Mouse (Mus musculus) limb, embryonic 10.5 days (tissue): ENCODE data around the gene Myh10. TPM values are rescaled to one million over a fixed set of nuclear protein-coding genes. Genes with fewer than 3 reads are reported as not detected.

Source experiments
- DNase-seq: peaks from one replicate; pipeline ENCODE4 v3.0.0-alpha.2; 2017; ENCODE audit warnings: low spot score
- H3K27ac ChIP-seq: fragments of 300-500 bp; sonication (generic); 2 replicates; pipeline ENCODE4 v1.5.1; 2016; ENCODE audit warnings: mild to moderate bottlenecking
- H3K27me3 ChIP-seq: fragments of 300-500 bp; sonication (generic); 2 replicates; pipeline ENCODE4 v1.6.1; 2016; ENCODE audit warnings: low read depth, mild to moderate bottlenecking; ENCODE audit not compliant: poor library complexity, severe bottlenecking
- H3K36me3 ChIP-seq: fragments of 300-500 bp; sonication (generic); 2 replicates; pipeline ENCODE4 v1.6.1; 2016; ENCODE audit warnings: mild to moderate bottlenecking, moderate library complexity
- H3K4me1 ChIP-seq: fragments of 300-500 bp; sonication (generic); 2 replicates; pipeline ENCODE4 v1.6.1; 2016
- H3K4me3 ChIP-seq: fragments of 300-500 bp; sonication (generic); 2 replicates; pipeline ENCODE4 v1.5.1; 2016; ENCODE audit warnings: mild to moderate bottlenecking, moderate library complexity
- H3K9me3 ChIP-seq: fragments of 300-500 bp; sonication (generic); replicated peaks from 2 replicates; pipeline ENCODE4 v1.6.1; 2016; ENCODE audit warnings: mild to moderate bottlenecking
- WGBS: fragments of 180-500 bp; shearing (Covaris S2); methylation state at CpG from one replicate; pipeline ENCODE4 v1.1.7; 2016; 5-methylcytosine and 5-hydroxymethylcytosine counted together
- polyA plus RNA-seq: library from polyadenylated mRNA; unstranded; fragments of >200 nt; fragmentation: Nextera tagmentation; extraction: Ambion mirVana; gene quantifications from 2 replicates; pipeline ENCODE4 v1.2.1, GENCODE M21; 2016

The Myh10 gene
- polyA plus RNA-seq, 1 experiment from 2014 or later, result 176 TPM

DNA sequence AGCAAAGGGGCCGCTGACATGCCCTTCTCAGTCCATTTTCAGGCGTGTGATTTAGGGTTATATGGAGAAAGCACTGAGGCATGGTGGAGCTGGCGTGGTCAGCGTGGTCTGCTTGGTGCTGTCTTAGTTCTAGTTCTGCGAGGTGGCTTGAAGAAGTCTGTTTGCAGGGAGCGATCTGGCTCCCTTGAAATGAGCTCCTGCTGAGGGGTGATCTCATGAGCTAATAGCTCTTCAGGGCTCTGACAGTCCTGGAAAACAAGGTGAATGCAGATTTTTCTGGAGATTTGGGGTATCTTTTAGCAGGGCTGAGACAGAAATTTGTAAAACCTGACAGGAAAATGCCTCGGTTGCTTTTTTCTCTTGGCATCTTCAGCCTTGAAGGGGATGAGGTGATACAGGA, 48.1 kb downstream of the Myh10 start:
- 94% methylated on average over 7 of the region's 7 CpGs for WGBS
- Histone ChIP-seq H3K27me3 (no peaks in the 10 kb centered on the region), H3K36me3 (peaks cover 95% of the 10 kb centered on the region), H3K4me3 (no peak overlapping the region), H3K27ac (no peak overlapping the region), H3K4me1 (no peaks in the 10 kb centered on the region), H3K9me3 (no peaks in the 10 kb centered on the region)
- DNase-seq, result no peak

DNA sequence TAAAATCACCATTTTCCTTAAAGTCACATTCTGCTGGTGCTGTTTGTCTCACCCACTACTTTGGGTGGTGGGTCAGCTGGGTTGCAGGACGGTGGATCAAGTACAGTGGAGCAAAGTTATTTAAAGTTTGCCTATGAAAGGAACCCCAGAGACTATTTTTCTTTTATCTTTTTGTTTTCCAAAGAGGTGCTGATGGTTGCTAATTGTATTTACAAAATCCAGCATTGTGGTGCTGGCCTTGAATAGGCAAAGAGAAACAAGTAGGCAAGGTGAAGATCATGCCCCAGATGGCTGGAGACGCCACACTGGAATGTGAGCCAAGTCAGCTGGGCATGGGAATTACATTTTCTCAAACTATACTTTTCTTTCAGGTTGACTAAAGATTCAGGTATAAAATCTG, 51.3 kb downstream of the Myh10 start:
- 92% methylated on average over 2 of the region's 2 CpGs for WGBS
- no peak for DNase-seq
- Histone ChIP-seq H3K36me3 (peaks cover 95% of the 10 kb centered on the region), H3K4me1 (no peaks in the 10 kb centered on the region), H3K27ac (no peak overlapping the region), H3K27me3 (no peaks in the 10 kb centered on the region), H3K9me3 (no peaks in the 10 kb centered on the region), H3K4me3 (no peak overlapping the region)

DNA sequence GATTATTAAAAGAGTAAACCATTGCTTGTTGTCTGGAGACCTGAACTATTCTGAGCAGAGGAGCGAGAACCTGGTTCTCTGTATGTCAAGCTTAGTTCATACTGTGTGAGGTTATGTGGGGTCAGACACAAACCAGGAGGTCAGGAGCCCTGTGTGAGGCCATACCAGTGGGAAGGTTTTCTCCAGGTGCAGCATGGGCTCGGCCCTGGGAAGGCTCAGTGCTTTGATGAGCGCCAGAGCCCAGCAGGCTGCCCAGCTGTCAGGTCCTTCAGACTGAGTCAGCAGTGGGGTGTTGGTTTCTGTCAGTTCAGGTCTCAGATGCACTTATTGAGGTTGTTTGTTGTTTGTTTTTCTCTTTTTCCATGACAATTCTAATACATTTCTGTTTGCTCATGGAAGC, 52.8 kb downstream of the Myh10 start:
- Histone ChIP-seq H3K27ac (no peak overlapping the region), H3K27me3 (no peaks in the 10 kb centered on the region), H3K36me3 (peaks cover 95% of the 10 kb centered on the region), H3K4me1 (no peaks in the 10 kb centered on the region), H3K4me3 (no peak overlapping the region), H3K9me3 (no peaks in the 10 kb centered on the region)
- WGBS, result 67% methylated on average over 3 of the region's 3 CpGs
- no peak for DNase-seq

DNA sequence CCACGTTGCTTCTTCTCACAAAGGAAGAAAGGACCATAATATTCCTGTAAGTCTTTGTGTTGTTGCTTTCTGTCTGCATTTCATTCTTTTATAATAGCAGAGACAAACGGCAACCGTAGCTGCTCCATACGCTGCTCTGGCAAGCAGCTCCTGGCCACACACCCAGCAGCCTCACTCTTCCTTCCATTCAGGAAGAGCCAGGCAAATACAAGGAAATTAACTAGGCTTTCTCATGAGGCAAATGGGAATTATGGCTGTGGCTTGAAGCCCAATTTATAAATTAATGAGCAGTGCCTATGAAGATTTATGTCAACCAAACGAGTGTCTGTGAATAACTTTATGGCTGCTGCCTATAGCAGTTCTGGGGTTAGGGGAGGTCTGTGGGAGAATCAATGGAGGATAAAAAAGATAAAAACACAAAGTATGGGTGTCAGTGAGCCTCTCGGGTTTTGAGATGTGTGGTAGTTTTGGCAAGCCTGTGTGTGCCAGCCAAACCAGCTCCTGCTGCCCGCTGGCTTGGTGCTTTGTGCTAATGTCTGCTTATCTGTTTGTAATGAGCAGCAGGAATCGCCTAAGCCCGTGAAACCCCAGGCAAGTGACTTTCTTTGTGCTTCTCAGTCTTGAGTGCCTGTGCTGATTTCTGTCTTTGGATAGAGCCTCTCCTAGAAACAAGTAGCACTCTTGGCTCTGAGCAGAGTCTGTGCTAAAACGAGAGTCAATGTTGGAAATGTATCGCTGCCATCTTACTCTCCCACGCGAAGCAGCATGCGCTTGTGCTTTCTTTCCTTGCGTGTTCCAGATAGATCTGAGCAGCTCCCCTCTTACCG, 54.2 kb downstream of the Myh10 start:
- WGBS, result 87% methylated on average over 16 of the region's 16 CpGs
- Histone ChIP-seq H3K9me3 (no peaks in the 10 kb centered on the region), H3K4me1 (no peaks in the 10 kb centered on the region), H3K36me3 (peaks cover 94% of the 10 kb centered on the region), H3K27me3 (no peaks in the 10 kb centered on the region), H3K27ac (no peak overlapping the region), H3K4me3 (no peak overlapping the region)
- DNase-seq, result no peak

DNA sequence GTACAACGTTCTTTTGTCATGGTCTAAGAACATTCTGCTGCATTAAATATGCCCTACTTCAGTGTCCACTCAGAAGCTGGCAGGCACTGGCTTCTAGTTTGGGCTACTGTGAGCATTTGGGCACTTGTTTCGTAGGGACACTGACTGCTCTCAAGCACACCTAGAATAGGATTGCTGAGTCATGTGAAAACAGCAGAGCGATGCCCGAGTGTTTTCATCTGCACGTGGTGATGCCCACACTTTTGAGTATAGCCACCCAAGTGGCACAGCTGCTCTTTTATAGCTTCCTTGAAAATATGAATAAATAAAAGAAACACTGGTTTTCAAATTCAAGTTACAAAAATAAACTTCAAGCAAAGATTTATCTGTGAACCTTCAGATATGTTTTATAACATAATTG, 56.8 kb downstream of the Myh10 start:
- no peak overlapping the region for H3K27ac ChIP-seq
- H3K4me3 ChIP-seq, result no peak overlapping the region
- H3K9me3 ChIP-seq, result no peaks in the 10 kb centered on the region
- WGBS, result 92% methylated on average over 5 of the region's 5 CpGs
- peaks cover 14% of the 10 kb centered on the region for H3K4me1 ChIP-seq
- DNase-seq, result no peak
- peaks cover 91% of the 10 kb centered on the region for H3K36me3 ChIP-seq
- H3K27me3 ChIP-seq, result no peaks in the 10 kb centered on the region

DNA sequence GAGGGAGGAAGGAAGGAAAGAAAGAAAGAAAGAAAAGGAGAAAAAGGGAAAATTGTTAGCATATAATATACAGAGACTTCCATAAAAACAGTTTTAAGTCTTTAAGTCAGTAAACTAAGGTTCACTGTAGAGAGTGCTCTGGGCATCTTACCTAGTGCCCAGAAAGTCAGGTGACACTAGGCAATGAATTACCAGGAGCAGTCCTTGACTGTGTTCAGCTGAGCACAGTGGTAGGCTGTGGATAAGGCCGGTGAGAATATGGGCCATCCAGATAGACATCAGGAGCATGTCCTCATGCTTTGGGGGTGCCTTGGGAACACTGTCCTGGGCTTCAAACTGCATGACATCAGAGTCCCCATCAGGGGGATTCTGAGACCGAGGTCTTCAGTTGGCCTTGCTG, 58.8 kb downstream of the Myh10 start:
- Histone ChIP-seq H3K9me3 (no peaks in the 10 kb centered on the region), H3K4me3 (no peak overlapping the region), H3K4me1 (peaks cover 35% of the 10 kb centered on the region), H3K27me3 (no peaks in the 10 kb centered on the region), H3K27ac (no peak overlapping the region), H3K36me3 (peaks cover 77% of the 10 kb centered on the region)
- DNase-seq, result no peak
- WGBS, result 92% methylated on average over 2 of the region's 2 CpGs

DNA sequence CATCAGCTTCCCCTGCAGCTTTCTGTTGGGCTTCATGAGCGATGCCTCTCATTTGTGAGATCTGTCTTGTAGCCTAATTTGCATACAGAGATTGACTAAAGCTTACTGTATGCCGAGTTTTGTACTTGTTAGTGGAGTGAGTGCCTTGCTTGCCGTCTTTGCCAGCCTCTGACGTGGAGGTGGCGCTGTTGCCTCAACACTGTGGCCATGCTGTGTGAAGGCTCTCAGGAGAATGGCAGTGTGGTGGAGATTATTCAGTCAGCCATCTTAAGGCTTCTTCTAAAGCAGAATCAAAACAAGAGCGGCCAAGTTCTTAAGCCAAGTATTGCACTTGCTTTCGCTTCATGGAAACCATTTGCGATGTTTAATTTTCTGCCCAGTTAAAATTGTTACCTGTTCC, 59.6 kb downstream of the Myh10 start:
- DNase-seq, result no peak
- Histone ChIP-seq H3K36me3 (peaks cover 70% of the 10 kb centered on the region), H3K4me1 (peaks cover 38% of the 10 kb centered on the region), H3K27ac (no peak overlapping the region), H3K4me3 (no peak overlapping the region), H3K9me3 (no peaks in the 10 kb centered on the region), H3K27me3 (no peaks in the 10 kb centered on the region)
- 84% methylated on average over 8 of the region's 8 CpGs for WGBS

DNA sequence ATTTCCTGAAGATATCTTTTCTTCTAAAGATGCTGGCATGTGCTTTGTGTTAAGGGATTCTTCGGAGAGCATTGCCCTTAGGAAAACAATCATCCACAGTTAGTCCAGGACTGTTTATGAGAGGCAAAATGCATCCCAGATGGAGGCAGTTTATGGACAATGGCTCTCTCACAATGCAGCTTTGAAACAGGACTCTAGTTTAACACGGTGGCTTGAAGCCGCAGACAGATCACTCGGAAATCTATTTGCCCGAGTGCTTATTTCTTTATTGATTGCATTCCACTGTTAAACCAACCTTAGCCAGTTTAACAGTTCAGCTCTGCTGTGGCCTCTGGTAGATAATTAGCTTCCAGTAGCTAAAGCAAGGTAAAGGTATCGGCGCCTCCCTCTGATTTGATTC, 62.9 kb downstream of the Myh10 start:
- Histone ChIP-seq H3K36me3 (peaks cover 58% of the 10 kb centered on the region), H3K27me3 (no peaks in the 10 kb centered on the region), H3K9me3 (no peaks in the 10 kb centered on the region), H3K4me1 (peaks cover 48% of the 10 kb centered on the region), H3K27ac (peak overlapping the region; percentile 83), H3K4me3 (no peak overlapping the region)
- peak; percentile 52 for DNase-seq
- WGBS, result 35% methylated on average over 7 of the region's 7 CpGs

DNA sequence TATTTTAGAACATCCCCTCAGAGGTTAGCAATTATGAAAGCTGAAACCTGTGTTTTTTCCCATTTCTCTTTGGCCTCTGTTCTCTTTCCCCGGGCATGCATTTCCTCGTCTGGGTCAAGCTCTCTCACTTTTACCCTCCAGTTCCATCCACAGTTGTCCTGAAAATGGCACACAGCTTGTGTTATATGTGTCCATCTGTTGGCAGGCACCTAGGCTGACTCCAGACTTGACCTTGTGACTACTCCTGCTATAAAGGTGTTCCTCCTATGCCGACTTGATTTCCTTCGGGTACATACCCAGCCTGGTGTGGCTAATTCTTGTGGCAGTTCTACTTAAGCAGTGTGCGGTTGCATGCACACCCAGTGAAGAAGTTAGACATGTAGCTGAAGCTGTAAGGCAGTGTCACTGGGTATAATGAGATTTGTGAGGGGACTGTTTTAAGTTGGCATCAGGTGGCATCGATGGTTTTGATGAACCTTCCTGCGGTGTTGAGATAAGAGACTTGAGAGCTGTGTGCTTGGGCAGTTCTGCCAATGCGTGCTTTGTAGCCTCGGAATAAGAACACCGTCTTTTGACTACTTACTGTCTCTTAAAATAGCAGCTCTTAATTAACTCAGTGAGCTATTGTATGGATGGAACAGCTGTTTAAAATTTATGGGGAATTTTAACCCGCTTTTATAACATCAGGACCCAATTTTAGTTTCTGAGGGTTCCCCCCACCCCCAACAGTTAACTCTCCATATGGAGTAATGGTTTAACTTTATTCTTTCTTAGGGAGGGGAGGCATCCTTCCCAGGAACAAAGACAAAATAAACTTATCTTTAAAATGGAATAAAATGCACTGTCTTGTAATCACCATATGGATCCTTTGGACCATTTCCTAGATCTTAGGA, 65.3 kb downstream of the Myh10 start:
- WGBS, result 87% methylated on average over 11 of the region's 11 CpGs
- DNase-seq, result no peak
- no peaks in the 10 kb centered on the region for H3K9me3 ChIP-seq
- H3K4me1 ChIP-seq, result peaks cover 44% of the 10 kb centered on the region
- H3K36me3 ChIP-seq, result peaks cover 63% of the 10 kb centered on the region
- no peak overlapping the region for H3K4me3 ChIP-seq
- H3K27ac ChIP-seq, result no peak overlapping the region
- H3K27me3 ChIP-seq, result no peaks in the 10 kb centered on the region

DNA sequence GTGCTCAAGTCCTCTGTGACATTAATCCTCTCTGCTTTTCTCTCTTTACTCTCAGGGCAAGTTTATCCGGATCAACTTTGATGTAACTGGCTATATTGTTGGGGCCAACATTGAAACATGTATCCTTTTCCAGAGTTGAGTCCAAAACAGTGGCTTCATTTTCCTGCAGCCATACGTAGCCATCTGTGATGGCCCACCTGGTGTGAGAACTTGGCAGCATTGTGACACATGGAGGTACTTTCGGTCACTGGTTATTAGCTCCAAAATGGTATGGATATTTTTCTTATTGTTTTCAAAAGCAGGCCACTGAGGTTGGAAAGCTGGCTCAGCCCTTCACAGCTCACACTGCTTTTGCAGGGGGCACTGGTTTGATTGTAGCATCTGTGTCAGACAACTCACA, 68.3 kb downstream of the Myh10 start:
- Histone ChIP-seq H3K4me3 (no peak overlapping the region), H3K9me3 (no peaks in the 10 kb centered on the region), H3K4me1 (peaks cover 18% of the 10 kb centered on the region), H3K36me3 (peaks cover 75% of the 10 kb centered on the region), H3K27ac (no peak overlapping the region), H3K27me3 (no peaks in the 10 kb centered on the region)
- no peak for DNase-seq
- WGBS, result 94% methylated on average over 3 of the region's 3 CpGs

DNA sequence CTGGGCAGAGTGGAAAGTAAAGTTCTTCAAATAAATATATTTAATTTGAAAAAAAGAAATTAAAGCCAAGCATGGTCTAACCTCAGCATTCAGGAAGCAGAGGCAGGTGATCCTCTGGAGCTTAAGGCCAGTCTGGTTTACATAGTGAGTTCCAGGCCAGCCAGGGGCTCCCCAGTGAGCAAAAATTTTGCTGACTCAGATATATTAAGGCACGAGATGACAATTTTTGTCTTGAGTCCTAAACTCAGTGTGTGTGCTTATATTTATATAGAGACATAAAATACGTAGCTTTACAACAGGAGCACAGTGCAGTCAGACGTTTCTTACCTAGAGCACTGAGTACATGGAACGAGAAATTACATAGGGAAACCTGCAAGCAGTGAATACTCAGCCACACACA, 69.8 kb downstream of the Myh10 start:
- Histone ChIP-seq H3K27me3 (no peaks in the 10 kb centered on the region), H3K27ac (no peak overlapping the region), H3K36me3 (peaks cover 88% of the 10 kb centered on the region), H3K4me1 (peaks cover 9% of the 10 kb centered on the region), H3K9me3 (no peaks in the 10 kb centered on the region), H3K4me3 (no peak overlapping the region)
- 92% methylated on average over 4 of the region's 4 CpGs for WGBS
- no peak for DNase-seq

DNA sequence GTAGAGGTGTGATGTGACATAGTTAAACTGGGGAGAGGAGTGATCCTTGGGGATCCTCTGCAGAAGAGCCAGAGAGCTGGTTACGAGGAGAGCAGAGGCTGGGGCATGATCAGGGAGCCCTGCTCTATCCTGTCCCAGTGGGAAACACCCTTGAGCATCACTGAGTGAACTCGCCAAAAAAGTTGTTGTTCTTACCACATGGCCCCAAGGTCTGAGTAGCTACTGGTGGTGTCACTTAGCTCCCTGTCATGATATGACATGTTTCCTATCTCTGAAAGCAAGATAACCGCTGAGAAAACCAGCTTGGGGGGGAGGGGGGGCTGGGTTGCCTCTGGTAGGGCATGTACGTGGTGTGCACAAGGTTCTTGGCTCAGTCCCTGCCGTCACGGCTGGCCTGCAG, 70.3 kb downstream of the Myh10 start:
- Histone ChIP-seq H3K27me3 (no peaks in the 10 kb centered on the region), H3K4me1 (peaks cover 4% of the 10 kb centered on the region), H3K9me3 (no peaks in the 10 kb centered on the region), H3K4me3 (no peak overlapping the region), H3K27ac (no peak overlapping the region), H3K36me3 (peaks cover 88% of the 10 kb centered on the region)
- 90% methylated on average over 6 of the region's 6 CpGs for WGBS
- no peak for DNase-seq

DNA sequence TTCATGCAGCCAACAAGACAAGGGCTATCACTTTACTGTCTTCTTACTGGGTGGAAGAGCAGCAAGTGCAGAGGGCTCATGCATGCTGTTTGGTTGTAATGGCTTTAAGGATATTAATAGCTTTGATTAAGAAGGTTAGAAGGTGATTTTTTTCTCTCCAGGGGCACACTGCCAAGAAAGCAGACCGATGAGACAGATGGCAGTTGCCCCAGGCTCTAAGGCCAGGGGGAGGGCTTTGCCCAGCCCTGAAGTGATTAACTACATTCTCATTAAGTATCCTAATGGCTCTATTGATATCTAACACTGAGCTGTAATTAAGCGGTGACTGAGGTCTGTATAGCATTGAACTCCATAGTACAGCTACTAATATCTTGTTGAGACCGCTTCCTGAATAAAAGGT, 73.3 kb downstream of the Myh10 start:
- WGBS, result 82% methylated on average over 3 of the region's 3 CpGs
- H3K27me3 ChIP-seq, result no peaks in the 10 kb centered on the region
- no peak for DNase-seq
- no peaks in the 10 kb centered on the region for H3K4me1 ChIP-seq
- no peak overlapping the region for H3K27ac ChIP-seq
- no peaks in the 10 kb centered on the region for H3K9me3 ChIP-seq
- H3K36me3 ChIP-seq, result peaks cover 100% of the 10 kb centered on the region
- H3K4me3 ChIP-seq, result no peak overlapping the region
